Mouse (Mus musculus) kidney, embryonic 15.5 days (tissue): ENCODE measurements at regions not wholly inside any gene's neighbourhood (a gene's known extent, or its start where the extent isn't known, plus 50 kb on each side); places are given as distances from the start of the nearest gene placed in this dataset.
"Not testable (repeated sequence)": the region's sequence is repeated elsewhere in the genome, so short reads cannot be mapped to it uniquely, and the experiment has no call there.

Experiments used
- ATAC-seq: fragments of 200-750 bp; cut with Nextera tagmentation; replicated peaks from 2 replicates; pipeline ENCODE4 v1.8.0; 2017; ENCODE audit warnings: moderate TSS enrichment; ENCODE audit not compliant: low FRiP score
- H3K27ac ChIP-seq: fragments of 300-500 bp; sonication (generic); 2 replicates; pipeline ENCODE4 v1.5.1; 2015; ENCODE audit warnings: mild to moderate bottlenecking, inconsistent platforms
- H3K27me3 ChIP-seq: fragments of 300-500 bp; sonication (generic); 2 replicates; pipeline ENCODE4 v1.6.1; 2015; ENCODE audit warnings: inconsistent platforms
- H3K36me3 ChIP-seq: fragments of 300-500 bp; sonication (generic); 2 replicates; pipeline ENCODE4 v1.6.1; 2015; ENCODE audit warnings: inconsistent platforms
- H3K4me1 ChIP-seq: fragments of 300-500 bp; sonication (generic); 2 replicates; pipeline ENCODE4 v1.6.1; 2015; ENCODE audit warnings: inconsistent platforms
- H3K4me2 ChIP-seq: fragments of 300-500 bp; sonication (generic); 2 replicates; pipeline ENCODE4 v1.6.1; 2015; ENCODE audit warnings: moderate library complexity, mild to moderate bottlenecking, inconsistent platforms
- H3K4me3 ChIP-seq: fragments of 300-500 bp; sonication (generic); replicated peaks from 2 replicates; pipeline ENCODE4 v1.5.1; 2015; ENCODE audit warnings: mild to moderate bottlenecking, inconsistent platforms
- H3K9ac ChIP-seq: fragments of 300-500 bp; sonication (generic); 2 replicates; pipeline ENCODE4 v1.6.1; 2015; ENCODE audit warnings: mild to moderate bottlenecking, inconsistent platforms
- H3K9me3 ChIP-seq: fragments of 300-500 bp; sonication (generic); replicated peaks from 2 replicates; pipeline ENCODE4 v1.6.1; 2016; ENCODE audit warnings: inconsistent platforms
- WGBS: fragments of 180-500 bp; shearing (Covaris S2); methylation state at CpG from one replicate; pipeline ENCODE4 v1.1.7; 2015; ENCODE audit warnings: mixed read lengths; 5-methylcytosine and 5-hydroxymethylcytosine counted together

DNA sequence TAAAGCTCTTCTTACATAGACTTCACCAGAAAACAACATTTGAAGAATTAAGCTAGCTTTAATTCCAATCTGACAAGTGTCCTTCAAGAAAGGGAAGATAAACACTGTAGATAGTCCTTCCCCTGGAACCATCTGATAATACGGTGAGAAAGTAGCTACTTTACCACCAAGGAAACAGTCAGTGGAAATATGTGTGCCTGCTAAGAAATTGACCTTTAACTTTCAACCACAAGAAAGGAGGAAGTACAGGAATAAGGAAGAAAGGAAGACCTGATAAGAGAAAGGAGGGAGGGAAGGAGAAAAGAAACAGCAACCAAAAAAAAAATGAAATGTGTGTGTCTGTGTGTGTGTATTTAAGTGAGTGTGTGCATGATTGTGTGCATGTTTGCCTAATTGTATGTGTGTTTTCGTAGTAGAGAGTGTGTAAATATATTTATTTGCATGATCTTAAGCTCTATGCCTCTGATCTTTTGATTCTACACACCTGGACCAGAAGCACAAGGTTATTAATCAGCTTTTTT lies 831.3 kb downstream of the Pla2g4a start:
- ATAC-seq, result no peak

DNA sequence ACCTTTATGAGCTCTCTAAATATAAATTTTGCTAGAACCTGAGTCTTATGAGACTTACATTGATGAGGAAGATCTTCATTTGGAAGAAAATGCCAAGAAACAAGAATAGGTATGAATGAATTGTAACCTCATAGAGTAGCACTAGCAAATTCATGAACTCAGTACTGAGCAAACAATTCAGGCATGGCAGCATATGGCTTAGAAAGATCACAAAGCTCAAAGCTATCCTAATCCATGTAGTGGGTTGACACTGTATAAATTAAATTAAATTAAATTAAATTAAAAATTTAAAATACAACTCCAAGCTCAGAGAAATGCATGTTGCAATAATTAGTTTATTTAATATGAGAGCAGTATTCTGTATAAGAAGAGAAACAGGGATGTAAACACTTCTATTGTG lies 832.0 kb downstream of the Pla2g4a start:
- no peaks in the 10 kb centered on the region for H3K4me1 ChIP-seq
- H3K27me3 ChIP-seq, result no peaks in the 10 kb centered on the region
- no peak overlapping the region for H3K4me3 ChIP-seq
- H3K27ac ChIP-seq, result no peak overlapping the region
- no peaks in the 10 kb centered on the region for H3K36me3 ChIP-seq
- H3K9ac ChIP-seq, result no peak overlapping the region
- ATAC-seq, result no peak
- no peak overlapping the region for H3K4me2 ChIP-seq
- no peaks in the 10 kb centered on the region for H3K9me3 ChIP-seq

More for the DNA sequence above, 831.3 kb downstream of the Pla2g4a start:
- H3K9me3 ChIP-seq, result no peaks in the 10 kb centered on the region
- H3K27ac ChIP-seq, result no peak overlapping the region
- H3K4me1 ChIP-seq, result no peaks in the 10 kb centered on the region
- H3K4me3 ChIP-seq, result no peak overlapping the region
- H3K4me2 ChIP-seq, result no peak overlapping the region
- no peak overlapping the region for H3K9ac ChIP-seq
- H3K36me3 ChIP-seq, result no peaks in the 10 kb centered on the region
- WGBS, result 79% methylated on average over 2 of the region's 2 CpGs
- H3K27me3 ChIP-seq, result no peaks in the 10 kb centered on the region

DNA sequence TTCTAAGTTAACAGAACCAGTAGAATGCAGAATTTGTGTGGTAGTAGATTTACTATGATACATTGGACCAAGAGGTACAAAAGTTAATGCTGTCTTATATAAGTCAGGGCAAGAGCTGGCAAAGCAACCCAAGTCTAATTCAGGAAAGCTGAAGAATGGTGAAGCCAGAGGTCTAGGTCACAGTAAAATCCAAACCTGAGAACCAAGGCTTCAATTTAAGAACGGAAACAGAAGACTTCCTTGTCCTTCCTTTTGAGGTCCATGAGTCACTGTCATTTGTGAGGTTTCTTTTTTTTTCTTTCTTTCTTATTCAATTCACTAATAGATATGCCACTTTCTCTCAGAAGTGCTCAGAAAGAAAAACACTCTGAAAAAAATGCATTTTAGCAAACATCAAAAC lies 833.4 kb downstream of the Pla2g4a start:
- no peak overlapping the region for H3K4me3 ChIP-seq
- H3K9me3 ChIP-seq, result no peaks in the 10 kb centered on the region
- no peak overlapping the region for H3K9ac ChIP-seq
- no peaks in the 10 kb centered on the region for H3K27me3 ChIP-seq
- ATAC-seq, result no peak
- no peaks in the 10 kb centered on the region for H3K36me3 ChIP-seq
- H3K27ac ChIP-seq, result no peak overlapping the region
- H3K4me2 ChIP-seq, result no peak overlapping the region
- WGBS, result 84% methylated on average over 1 of the region's 1 CpGs
- H3K4me1 ChIP-seq, result no peaks in the 10 kb centered on the region

DNA sequence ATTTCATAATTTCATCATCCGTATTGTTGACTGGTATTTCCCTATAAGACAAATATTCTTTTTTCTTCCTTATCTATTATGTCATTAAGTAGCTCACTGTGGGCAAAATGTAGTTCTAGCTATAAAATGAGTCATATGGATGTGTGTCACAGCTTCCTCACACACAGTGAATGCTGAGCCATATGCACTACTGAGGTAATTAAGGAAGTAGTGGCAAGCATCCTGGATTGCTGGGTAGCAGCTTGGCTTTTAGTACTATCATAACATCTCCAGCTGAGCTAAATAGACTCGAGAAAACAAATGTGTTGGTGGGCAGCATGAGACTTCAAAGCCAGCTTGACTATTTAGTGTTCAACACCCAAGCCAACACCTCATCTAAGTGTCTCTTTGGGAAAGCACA lies 857.7 kb downstream of the Pla2g4a start:
- Histone ChIP-seq H3K4me3 (no peak overlapping the region), H3K27me3 (no peaks in the 10 kb centered on the region), H3K36me3 (no peaks in the 10 kb centered on the region), H3K4me2 (no peak overlapping the region), H3K4me1 (no peaks in the 10 kb centered on the region), H3K27ac (no peak overlapping the region), H3K9me3 (no peaks in the 10 kb centered on the region), H3K9ac (no peak overlapping the region)
- ATAC-seq, result no peak
- WGBS, result 45% methylated on average over 2 of the region's 2 CpGs

DNA sequence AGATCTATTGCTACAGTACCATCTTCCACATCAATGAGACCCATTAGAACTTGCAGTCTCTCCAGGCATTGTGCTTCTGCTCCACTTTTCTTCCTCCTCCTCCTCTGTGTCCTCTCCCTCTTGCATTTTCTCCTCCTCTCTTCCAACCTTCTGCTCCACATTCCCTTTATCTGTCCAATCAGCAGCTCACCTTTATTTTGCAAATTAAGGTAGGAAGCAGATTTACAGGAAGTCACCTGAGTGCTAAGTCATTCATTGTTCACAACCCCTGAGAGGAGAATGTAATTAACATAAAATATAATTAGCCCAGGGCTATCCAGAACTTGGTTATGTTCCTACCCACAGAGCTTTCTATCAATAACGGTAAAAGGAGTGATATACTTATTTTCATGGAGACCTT lies 863.7 kb downstream of the Pla2g4a start:
- H3K9ac ChIP-seq, result no peak overlapping the region
- 91% methylated on average over 1 of the region's 1 CpGs for WGBS
- no peaks in the 10 kb centered on the region for H3K27me3 ChIP-seq
- H3K4me2 ChIP-seq, result no peak overlapping the region
- no peaks in the 10 kb centered on the region for H3K36me3 ChIP-seq
- H3K4me3 ChIP-seq, result no peak overlapping the region
- no peak overlapping the region for H3K27ac ChIP-seq
- H3K4me1 ChIP-seq, result no peaks in the 10 kb centered on the region
- no peak for ATAC-seq
- no peaks in the 10 kb centered on the region for H3K9me3 ChIP-seq

DNA sequence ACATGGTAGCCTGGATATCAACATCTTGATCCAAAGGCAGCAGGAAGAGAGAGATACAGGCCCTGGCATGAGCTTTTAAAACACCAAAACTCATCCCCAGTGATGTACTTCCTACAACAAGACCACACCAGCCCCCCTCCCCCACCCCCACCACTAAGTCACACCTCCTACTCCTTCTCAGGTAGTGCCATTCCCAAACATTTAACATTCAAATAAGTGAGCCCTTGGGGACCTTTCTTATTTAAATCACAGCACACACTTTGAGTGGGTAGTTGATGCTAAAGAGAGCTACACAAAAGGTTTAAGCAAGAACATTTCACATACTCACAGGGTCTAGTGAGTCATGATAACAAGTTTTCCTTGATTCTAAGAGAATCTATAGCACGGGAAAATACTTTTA lies 886.4 kb downstream of the Pla2g4a start:
- H3K27me3 ChIP-seq, result no peaks in the 10 kb centered on the region
- 78% methylated on average over 1 of the region's 1 CpGs for WGBS

DNA sequence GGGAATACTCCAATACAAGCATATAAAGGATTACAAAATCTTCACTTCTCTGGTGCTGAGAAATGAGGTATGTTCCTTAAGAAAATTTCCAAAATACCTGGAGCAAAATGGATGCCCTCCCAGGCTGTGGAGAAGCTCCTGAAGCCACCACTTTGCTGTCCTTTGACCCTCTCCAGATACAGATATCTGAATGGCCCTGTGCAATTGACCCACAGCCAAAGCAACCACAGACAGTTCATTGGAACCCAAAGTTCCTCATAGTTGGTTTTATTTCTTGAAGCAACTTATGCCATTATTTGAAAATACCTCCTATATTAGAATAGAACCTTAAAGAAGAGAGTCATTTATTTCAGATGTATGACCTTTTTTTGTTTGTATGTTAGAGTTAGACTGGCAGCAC lies 891.5 kb downstream of the Pla2g4a start:
- H3K27me3 ChIP-seq, result no peaks in the 10 kb centered on the region
- H3K9me3 ChIP-seq, result no peaks in the 10 kb centered on the region
- no peaks in the 10 kb centered on the region for H3K36me3 ChIP-seq
- no peaks in the 10 kb centered on the region for H3K4me1 ChIP-seq
- no peak overlapping the region for H3K4me3 ChIP-seq
- no peak overlapping the region for H3K9ac ChIP-seq
- no peak overlapping the region for H3K27ac ChIP-seq
- ATAC-seq, result no peak
- H3K4me2 ChIP-seq, result no peak overlapping the region

More for the DNA sequence above, 886.4 kb downstream of the Pla2g4a start:
- H3K9me3 ChIP-seq, result no peaks in the 10 kb centered on the region
- H3K9ac ChIP-seq, result no peak overlapping the region
- H3K4me1 ChIP-seq, result no peaks in the 10 kb centered on the region
- no peak for ATAC-seq
- no peak overlapping the region for H3K4me3 ChIP-seq
- H3K27ac ChIP-seq, result no peak overlapping the region
- H3K4me2 ChIP-seq, result no peak overlapping the region
- no peaks in the 10 kb centered on the region for H3K36me3 ChIP-seq

DNA sequence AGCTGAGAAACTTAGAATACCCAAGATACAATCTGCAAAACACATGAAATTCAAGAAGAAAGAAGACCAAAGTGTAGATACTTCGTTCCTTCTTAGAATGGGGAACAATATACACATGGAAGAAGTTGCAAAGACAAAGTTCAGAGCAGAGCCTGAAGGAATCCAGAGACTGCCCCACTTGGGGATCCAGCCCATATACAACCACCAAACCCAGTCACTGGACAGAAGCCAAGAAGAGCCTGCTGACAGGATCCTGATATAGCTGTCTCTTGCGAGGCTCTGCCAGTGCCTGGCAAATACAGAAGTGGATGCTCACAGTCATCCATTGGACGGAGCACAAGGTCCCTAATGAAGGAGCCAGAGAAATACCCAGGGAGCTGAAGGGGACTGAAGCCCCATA lies 898.1 kb downstream of the Pla2g4a start:
- H3K27me3 ChIP-seq, H3K4me2 ChIP-seq, H3K9me3 ChIP-seq, H3K27ac ChIP-seq, ATAC-seq, H3K4me1 ChIP-seq, H3K9ac ChIP-seq, H3K4me3 ChIP-seq, H3K36me3 ChIP-seq: not testable (repeated sequence)
- WGBS, result 91% methylated on average over 3 of the region's 3 CpGs

DNA sequence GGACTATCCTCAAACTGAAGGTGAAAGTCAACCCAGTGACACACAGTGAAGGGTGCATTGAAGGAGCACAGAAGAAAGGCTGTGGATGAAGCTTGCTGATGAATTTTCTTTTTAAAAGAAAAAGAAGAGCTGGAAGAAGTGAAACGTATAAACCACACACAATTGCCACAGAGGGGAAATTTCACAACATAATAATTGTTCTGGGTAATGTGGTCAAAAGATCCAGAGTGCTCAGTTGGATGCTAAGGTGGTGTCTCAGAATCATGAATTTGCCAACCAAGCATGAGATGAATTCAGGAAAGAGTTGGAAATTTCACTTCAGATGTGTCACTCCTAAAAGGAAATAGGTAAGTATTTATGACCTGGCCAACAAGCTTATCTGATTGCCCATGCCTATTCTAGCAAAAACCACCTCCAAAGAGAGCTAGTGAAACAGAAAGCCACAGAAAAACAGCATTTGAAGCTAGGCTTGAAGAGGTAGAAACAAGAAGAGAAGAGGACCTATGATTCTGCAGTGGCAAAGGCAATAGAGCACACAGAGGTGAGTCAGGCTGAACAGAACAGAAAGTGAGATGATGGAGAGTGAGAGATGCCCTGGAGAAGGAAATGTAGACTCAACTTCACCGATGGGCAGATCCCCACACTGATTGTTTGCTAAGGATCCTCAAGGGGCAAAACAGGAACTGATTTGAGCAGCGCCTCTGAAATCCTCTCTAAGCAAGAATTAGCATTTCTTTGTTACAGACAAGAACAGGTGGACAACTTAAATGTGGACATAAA lies 922.7 kb downstream of the Pla2g4a start:
- Histone ChIP-seq H3K4me2 (no peak overlapping the region), H3K27me3 (no peaks in the 10 kb centered on the region), H3K36me3 (no peaks in the 10 kb centered on the region), H3K9me3 (no peaks in the 10 kb centered on the region), H3K9ac (no peak overlapping the region), H3K4me1 (no peaks in the 10 kb centered on the region), H3K27ac (no peak overlapping the region), H3K4me3 (no peak overlapping the region)
- no peak for ATAC-seq
- 79% methylated on average over 3 of the region's 3 CpGs for WGBS

DNA sequence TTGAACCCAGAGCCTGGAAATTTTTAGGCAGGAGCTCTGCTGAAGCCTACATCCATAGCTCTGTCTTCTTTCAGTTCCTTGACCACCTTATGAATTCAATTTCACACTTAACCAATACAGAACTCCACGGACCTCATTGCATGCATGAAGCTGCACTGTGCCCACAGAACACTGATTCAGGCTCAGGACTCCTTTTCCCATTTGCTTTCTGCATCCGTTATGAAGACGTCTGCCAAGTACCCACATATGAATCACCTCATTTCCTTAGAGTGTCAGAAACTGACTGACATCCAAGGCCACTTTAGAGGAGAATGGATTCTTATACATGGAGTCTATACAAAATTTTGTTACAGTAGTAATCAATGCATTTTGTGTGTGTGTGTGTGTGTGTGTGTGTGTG lies 932.8 kb downstream of the Pla2g4a start:
- WGBS, result 85% methylated on average over 3 of the region's 3 CpGs

DNA sequence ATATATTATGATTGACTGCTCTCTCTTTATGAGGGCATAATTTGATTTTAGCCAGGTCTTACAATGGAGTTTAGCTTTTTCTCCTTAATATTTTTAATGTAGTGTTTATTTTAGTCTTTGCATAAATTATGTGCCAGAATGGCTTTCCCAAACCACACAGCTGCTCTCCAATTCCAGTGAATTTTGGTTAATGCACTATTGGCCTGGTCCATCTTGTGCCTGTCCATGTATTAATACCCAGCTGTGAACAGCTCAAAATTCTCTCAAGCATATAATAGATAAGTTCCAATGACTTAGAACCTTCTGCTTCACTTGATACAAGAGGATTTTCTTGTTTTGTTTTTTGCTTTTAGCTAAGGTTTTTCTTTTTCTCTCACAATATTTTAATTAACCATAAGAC lies 939.4 kb downstream of the Pla2g4a start:
- Histone ChIP-seq H3K4me3 (no peak overlapping the region), H3K9me3 (no peaks in the 10 kb centered on the region), H3K36me3 (no peaks in the 10 kb centered on the region), H3K4me1 (no peaks in the 10 kb centered on the region), H3K27ac (no peak overlapping the region), H3K27me3 (no peaks in the 10 kb centered on the region), H3K4me2 (no peak overlapping the region), H3K9ac (no peak overlapping the region)
- ATAC-seq, result no peak

More for the DNA sequence above, 932.8 kb downstream of the Pla2g4a start:
- Histone ChIP-seq H3K27me3 (no peaks in the 10 kb centered on the region), H3K9ac (no peak overlapping the region), H3K9me3 (no peaks in the 10 kb centered on the region), H3K36me3 (no peaks in the 10 kb centered on the region), H3K4me3 (no peak overlapping the region), H3K4me2 (no peak overlapping the region), H3K4me1 (no peaks in the 10 kb centered on the region), H3K27ac (no peak overlapping the region)
- no peak for ATAC-seq

DNA sequence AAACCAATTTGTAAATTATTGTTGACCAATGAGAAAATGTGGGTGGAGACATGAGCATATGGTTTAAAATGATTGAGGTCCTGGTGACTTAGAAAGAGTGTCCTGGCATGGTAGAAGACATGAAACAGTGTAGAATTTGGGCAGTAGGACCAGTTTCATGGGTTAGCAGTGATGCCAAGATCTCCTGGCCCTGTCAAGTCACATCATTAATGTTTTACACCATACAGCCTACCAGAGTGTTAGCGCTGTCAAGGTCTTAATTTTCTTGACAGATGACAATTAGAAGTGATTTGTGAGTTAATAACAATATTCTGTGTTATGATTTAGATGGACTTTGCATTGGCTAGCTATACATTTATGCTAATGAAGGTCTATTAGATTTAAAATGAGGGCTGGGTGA lies 939.8 kb downstream of the Pla2g4a start:
- H3K9ac ChIP-seq, result no peak overlapping the region
- H3K36me3 ChIP-seq, result no peaks in the 10 kb centered on the region
- no peaks in the 10 kb centered on the region for H3K9me3 ChIP-seq
- H3K4me3 ChIP-seq, result no peak overlapping the region
- H3K27ac ChIP-seq, result no peak overlapping the region
- ATAC-seq, result no peak
- WGBS, result 88% methylated on average over 1 of the region's 1 CpGs
- H3K27me3 ChIP-seq, result no peaks in the 10 kb centered on the region
- no peaks in the 10 kb centered on the region for H3K4me1 ChIP-seq
- no peak overlapping the region for H3K4me2 ChIP-seq

DNA sequence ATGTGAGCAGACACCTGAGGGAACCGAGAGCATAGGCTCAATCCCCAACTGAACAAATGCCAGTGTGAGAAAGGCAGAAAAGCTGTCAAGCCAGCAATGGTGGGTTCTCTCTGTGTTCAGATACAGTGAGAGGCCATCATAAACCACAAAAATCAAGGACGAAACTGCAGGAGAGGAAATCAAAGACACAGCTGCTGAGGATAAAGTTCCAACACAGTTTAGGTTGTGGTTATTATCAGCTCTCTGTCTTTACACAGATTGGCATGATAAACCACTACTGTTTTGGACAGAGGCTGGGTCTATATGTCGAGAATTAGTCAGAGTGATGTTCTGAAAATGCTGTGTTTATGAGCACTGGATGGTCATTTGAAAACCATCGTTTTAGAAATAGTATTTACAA lies 946.5 kb downstream of the Pla2g4a start:
- no peak overlapping the region for H3K4me3 ChIP-seq
- 79% methylated on average over 4 of the region's 4 CpGs for WGBS
- no peak for ATAC-seq

More for the DNA sequence above, 946.5 kb downstream of the Pla2g4a start:
- H3K4me2 ChIP-seq, result no peak overlapping the region
- H3K27ac ChIP-seq, result no peak overlapping the region
- no peaks in the 10 kb centered on the region for H3K36me3 ChIP-seq
- H3K4me1 ChIP-seq, result no peaks in the 10 kb centered on the region
- no peaks in the 10 kb centered on the region for H3K27me3 ChIP-seq
- H3K9me3 ChIP-seq, result no peaks in the 10 kb centered on the region
- H3K9ac ChIP-seq, result no peak overlapping the region
